Comparison of ENCODE assay signal across 17 mouse cellular contexts in genomic region chr6:127670031-127670430, GRCm38 (mm10).
DNase-seq lines count a peak whose midpoint lies in the region; ATAC-seq and TF ChIP-seq lines count a peak whose summit lies in the region.
"Had no signal": no experiment of that assay in that cellular context is flagged by ENCODE, and none has a peak within 500 bp of the region (broad histone marks: within the 10 kb centered on the region; RNA-seq: fewer than 3 reads in every experiment).

No protein-coding gene starts in this region.

- no peak for DNase-seq in gastrocnemius, adult 2 months
- DNase-seq in gastrocnemius, adult 8-10 months (ENCODE audit: low spot score in 2 of 2) = no peak
- no peak for DNase-seq in layer of hippocampus, adult 2 months (ENCODE audit: low spot score in 2 of 2)
- DNase-seq in layer of hippocampus, postnatal 36 days = no peak
- DNase-seq in midbrain, postnatal 0 days (ENCODE audit: low spot score) = no peak
- DNase-seq in stomach, postnatal 0 days (ENCODE audit: low spot score) = no peak
- DNase-seq in yolk sac, embryonic 10.5 days (ENCODE audit: low spot score) = no peak
- DNase-seq: adrenal gland, postnatal 14 days; heart, postnatal 36 days; kidney, adult 18-20 months; kidney, postnatal 10 days had no signal

- no peak for ATAC-seq in midbrain, postnatal 0 days (ENCODE audit: low FRiP score)
- ATAC-seq in midbrain, embryonic 16.5 days = no peak
- no peak for ATAC-seq in stomach, postnatal 0 days (ENCODE audit: low FRiP score, low TSS enrichment)
- ATAC-seq: Patski had no signal

- H3K27me3 ChIP-seq in midbrain, postnatal 0 days (ENCODE audit: insufficient read depth, low read length) = no peaks in the 10 kb centered on the region
- H3K27me3 ChIP-seq in midbrain, embryonic 16.5 days (ENCODE audit: control insufficient read depth, insufficient read depth, low read depth, low read length) = no peaks in the 10 kb centered on the region
- H3K27me3 ChIP-seq in stomach, postnatal 0 days (ENCODE audit: control insufficient read depth, insufficient read depth, low read length) = no peaks in the 10 kb centered on the region
- H3K27me3 ChIP-seq: hindbrain, embryonic 15.5 days had no signal

- no peak overlapping the region for H3K4me2 ChIP-seq in midbrain, postnatal 0 days (ENCODE audit: low read depth, low read length, poor library complexity, severe bottlenecking)
- no peak overlapping the region for H3K4me2 ChIP-seq in midbrain, embryonic 16.5 days (ENCODE audit: low read length)
- H3K4me2 ChIP-seq in stomach, postnatal 0 days (replicated peaks; ENCODE audit: low read depth) = no peak overlapping the region
- H3K4me2 ChIP-seq: heart, embryonic 12.5 days; hindbrain, embryonic 15.5 days; limb, embryonic 13.5 days had no signal

- 93% methylated on average over 4 of the region's 4 CpGs for WGBS in midbrain, postnatal 0 days
- WGBS in midbrain, embryonic 16.5 days = 96% methylated on average over 4 of the region's 4 CpGs
- WGBS in stomach, postnatal 0 days = 97% methylated on average over 4 of the region's 4 CpGs

- H3K9ac ChIP-seq in midbrain, postnatal 0 days (replicated peaks; ENCODE audit: low read length, poor library complexity, severe bottlenecking) = no peak overlapping the region
- no peak overlapping the region for H3K9ac ChIP-seq in midbrain, embryonic 16.5 days (ENCODE audit: low read depth, low read length)
- no peak overlapping the region for H3K9ac ChIP-seq in stomach, postnatal 0 days (ENCODE audit: low read length)
- H3K9ac ChIP-seq: heart, embryonic 12.5 days; hindbrain, embryonic 15.5 days; limb, embryonic 13.5 days had no signal

- H3K4me3 ChIP-seq in gastrocnemius, adult 2 months = no peak overlapping the region
- H3K4me3 ChIP-seq in layer of hippocampus, adult 2 months = no peak overlapping the region
- H3K4me3 ChIP-seq in midbrain, postnatal 0 days (ENCODE audit: low read depth, low read length) = no peak overlapping the region
- H3K4me3 ChIP-seq in midbrain, embryonic 16.5 days (ENCODE audit: low read depth, low read length) = no peak overlapping the region
- H3K4me3 ChIP-seq in stomach, postnatal 0 days (ENCODE audit: low read depth, low read length) = no peak overlapping the region
- H3K4me3 ChIP-seq: erythroblast, embryonic 14.5 days; heart, embryonic 12.5 days; hindbrain, embryonic 15.5 days; limb, embryonic 13.5 days had no signal

- no peaks in the 10 kb centered on the region for H3K9me3 ChIP-seq in midbrain, postnatal 0 days (ENCODE audit: low read length)
- H3K9me3 ChIP-seq in midbrain, embryonic 16.5 days (replicated peaks; ENCODE audit: control insufficient read depth, low read length, poor library complexity, severe bottlenecking) = no peaks in the 10 kb centered on the region
- no peaks in the 10 kb centered on the region for H3K9me3 ChIP-seq in stomach, postnatal 0 days (ENCODE audit: control insufficient read depth, low read length)
- H3K9me3 ChIP-seq: heart, embryonic 12.5 days; hindbrain, embryonic 15.5 days; limb, embryonic 13.5 days had no signal

- no peak overlapping the region for H3K27ac ChIP-seq in gastrocnemius, adult 2 months
- H3K27ac ChIP-seq in layer of hippocampus, adult 2 months = no peak overlapping the region
- H3K27ac ChIP-seq in midbrain, postnatal 0 days (ENCODE audit: low read depth, low read length) = no peak overlapping the region
- no peak overlapping the region for H3K27ac ChIP-seq in midbrain, embryonic 16.5 days (ENCODE audit: low read length)
- H3K27ac ChIP-seq in stomach, postnatal 0 days (replicated peaks) = no peak overlapping the region
- H3K27ac ChIP-seq: hindbrain, embryonic 15.5 days; limb, embryonic 13.5 days had no signal

- H3K36me3 ChIP-seq in midbrain, postnatal 0 days (ENCODE audit: insufficient read depth, low read length) = no peaks in the 10 kb centered on the region
- no peaks in the 10 kb centered on the region for H3K36me3 ChIP-seq in midbrain, embryonic 16.5 days (ENCODE audit: control insufficient read depth, insufficient read depth, low read length)
- H3K36me3 ChIP-seq in stomach, postnatal 0 days (ENCODE audit: control insufficient read depth, insufficient read depth, low read length) = no peaks in the 10 kb centered on the region
- H3K36me3 ChIP-seq: heart, embryonic 12.5 days; hindbrain, embryonic 15.5 days; limb, embryonic 13.5 days had no signal

- TF ChIP-seq EP300 in stomach, postnatal 0 days (optimal IDR thresholded peaks at IDR 0.05) = no peak

- intact Hi-C loops in gastrocnemius, adult 2 months (cut with DNase I) = no loop called here

- H3K4me1 ChIP-seq in midbrain, postnatal 0 days (ENCODE audit: insufficient read depth, low read length) = no peaks in the 10 kb centered on the region; the same call in 1 of the 2 replicates
- H3K4me1 ChIP-seq in midbrain, embryonic 16.5 days (ENCODE audit: control insufficient read depth, insufficient read depth, low read length) = peaks cover 9% of the 10 kb centered on the region
- no peaks in the 10 kb centered on the region for H3K4me1 ChIP-seq in stomach, postnatal 0 days (replicated peaks; ENCODE audit: control insufficient read depth, insufficient read depth)
- H3K4me1 ChIP-seq: limb, embryonic 13.5 days had no signal

- peak; percentile 19; the same call in 1 of the 2 replicates for TF ChIP-seq CTCF in gastrocnemius, adult 2 months (IDR thresholded peaks at IDR 0.05)
- TF ChIP-seq CTCF in layer of hippocampus, adult 2 months (conservative IDR thresholded peaks at IDR 0.05) = peak; percentile 46
- TF ChIP-seq CTCF in midbrain, postnatal 0 days (IDR thresholded peaks at IDR 0.05) = peak; percentile 51
- TF ChIP-seq CTCF in stomach, postnatal 0 days (IDR thresholded peaks at IDR 0.05; ENCODE audit: low read depth) = peak; percentile 46
